Mouse (Mus musculus) hindbrain, embryonic 13.5 days (tissue): ENCODE data around the gene Oip5. TPM values are rescaled to one million over a fixed set of nuclear protein-coding genes. Genes with fewer than 3 reads are reported as not detected.
"Not testable (repeated sequence)": the region's sequence is repeated elsewhere in the genome, so short reads cannot be mapped to it uniquely, and the experiment has no call there.

Experiments used
- ATAC-seq: fragments of 200-750 bp; cut with Nextera tagmentation; 2 replicates; pipeline ENCODE4 v1.8.0; 2017; ENCODE audit warnings: moderate TSS enrichment; ENCODE audit not compliant: low FRiP score
- H3K27ac ChIP-seq: fragments of 300-500 bp; sonication (generic); 2 replicates; pipeline ENCODE4 v1.5.1; 2015; ENCODE audit warnings: inconsistent platforms, mild to moderate bottlenecking, moderate library complexity
- H3K27me3 ChIP-seq: fragments of 300-500 bp; sonication (generic); 2 replicates; pipeline ENCODE4 v1.6.1; 2015; ENCODE audit warnings: mild to moderate bottlenecking, inconsistent platforms
- H3K36me3 ChIP-seq: fragments of 300-500 bp; sonication (generic); 2 replicates; pipeline ENCODE4 v1.6.1; 2015; ENCODE audit warnings: mild to moderate bottlenecking, inconsistent platforms
- H3K4me1 ChIP-seq: fragments of 300-500 bp; sonication (generic); replicated peaks from 2 replicates; pipeline ENCODE4 v1.6.1; 2015; ENCODE audit warnings: inconsistent platforms
- H3K4me2 ChIP-seq: fragments of 300-500 bp; sonication (generic); 2 replicates; pipeline ENCODE4 v1.6.1; 2015; ENCODE audit warnings: inconsistent platforms, mild to moderate bottlenecking, moderate library complexity
- H3K4me3 ChIP-seq: fragments of 300-500 bp; sonication (generic); 2 replicates; pipeline ENCODE4 v1.5.1; 2015; ENCODE audit warnings: mild to moderate bottlenecking, inconsistent platforms
- H3K9ac ChIP-seq: fragments of 300-500 bp; sonication (generic); 2 replicates; pipeline ENCODE4 v1.6.1; 2015; ENCODE audit warnings: mild to moderate bottlenecking, inconsistent platforms
- H3K9me3 ChIP-seq: fragments of 300-500 bp; sonication (generic); 2 replicates; pipeline ENCODE4 v1.6.1; 2016; ENCODE audit warnings: inconsistent platforms
- WGBS: fragments of 180-500 bp; shearing (Covaris S2); methylation state at CpG from one replicate; pipeline ENCODE4 v1.1.7; 2015; 5-methylcytosine and 5-hydroxymethylcytosine counted together
- polyA plus RNA-seq: library from polyadenylated mRNA; unstranded; fragments of >200 nt; fragmentation: Nextera tagmentation; extraction: Ambion mirVana; gene quantifications from 2 replicates; pipeline ENCODE4 v1.2.1, GENCODE M21; 2015

Oip5 gene
- polyA plus RNA-seq = 6.1 and 7.4 TPM in 2 replicates

DNA sequence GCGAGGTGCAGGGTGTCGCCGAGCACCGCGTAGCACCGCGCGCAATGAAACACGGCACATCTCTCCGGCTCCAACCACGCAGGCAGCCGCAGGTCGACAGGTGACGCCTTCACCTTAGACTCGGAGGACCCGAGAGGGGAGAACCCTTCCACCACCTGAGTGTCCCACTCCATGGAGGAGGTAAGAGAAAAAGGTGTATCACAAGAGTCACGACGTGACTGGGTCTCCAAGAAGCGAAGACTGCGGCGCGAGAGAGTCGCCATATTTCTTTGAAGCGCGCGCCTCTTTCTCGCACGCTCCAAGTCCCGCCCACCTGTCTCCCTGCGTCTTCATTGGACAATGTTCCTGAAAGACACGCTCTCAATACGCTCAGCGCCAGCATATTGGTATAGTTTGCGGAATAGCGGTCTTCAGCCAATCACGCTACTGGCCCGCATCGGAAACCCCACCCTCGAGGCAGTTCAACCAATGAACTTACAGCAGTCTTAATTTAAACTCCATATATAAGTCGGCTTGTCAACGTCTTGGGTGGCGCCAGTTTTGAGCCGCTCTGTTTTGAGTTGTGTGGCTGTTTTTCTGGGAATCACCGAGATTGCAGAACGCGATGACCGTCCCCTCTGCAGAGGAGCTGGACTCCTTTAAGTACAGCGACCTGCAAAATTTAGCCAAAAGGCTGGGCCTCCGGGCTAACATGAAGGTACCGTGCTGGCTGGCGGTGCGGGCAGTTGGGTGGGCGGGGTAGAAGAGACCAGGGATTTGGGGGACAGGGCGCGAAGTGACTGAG, at the start of gene Oip5, which contains the start of gene Nusap1:
Gene Oip5, minus strand, starts transcription at position 271 of the 784 bp plus-strand sequence.
Gene Nusap1, plus strand, starts transcription at position 100 of the 784 bp plus-strand sequence.
- H3K4me1 ChIP-seq = peaks cover 31% of the 10 kb centered on the region
- WGBS = under 1% methylated on average over 55 of the region's 55 CpGs
- H3K4me3 ChIP-seq = peak within 1 kb of the TSS; percentile 72
- H3K27ac ChIP-seq = no peak within 1 kb of the TSS
- peak; percentile 100 for ATAC-seq
- no peaks in the 10 kb centered on the region for H3K27me3 ChIP-seq
- H3K36me3 ChIP-seq = no peaks in the 10 kb centered on the region
- peak within 1 kb of the TSS; percentile 97 for H3K4me2 ChIP-seq
- peak within 1 kb of the TSS; percentile 72 for H3K9ac ChIP-seq
- no peaks in the 10 kb centered on the region for H3K9me3 ChIP-seq

DNA sequence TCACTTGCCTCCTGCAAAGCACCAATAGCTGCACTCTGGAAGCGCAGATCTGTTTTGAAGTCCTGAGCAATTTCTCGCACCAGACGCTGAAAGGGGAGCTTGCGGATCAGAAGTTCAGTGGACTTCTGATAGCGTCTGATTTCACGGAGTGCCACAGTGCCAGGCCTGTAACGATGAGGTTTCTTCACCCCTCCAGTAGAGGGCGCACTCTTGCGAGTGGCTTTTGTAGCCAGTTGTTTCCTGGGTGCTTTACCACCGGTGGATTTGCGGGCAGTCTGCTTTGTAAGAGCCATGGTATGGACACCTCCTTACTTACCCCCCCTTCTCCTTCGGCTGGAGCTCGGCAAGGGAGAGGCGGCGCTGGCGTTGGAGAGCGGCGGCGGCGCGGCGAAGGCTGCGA, 47.5 kb upstream of the Oip5 start:
- not testable (repeated sequence) for H3K36me3 ChIP-seq, H3K4me3 ChIP-seq, H3K27ac ChIP-seq, ATAC-seq, H3K9me3 ChIP-seq, H3K27me3 ChIP-seq, H3K4me2 ChIP-seq, H3K4me1 ChIP-seq, H3K9ac ChIP-seq
- WGBS = 74% methylated on average over 23 of the region's 23 CpGs

DNA sequence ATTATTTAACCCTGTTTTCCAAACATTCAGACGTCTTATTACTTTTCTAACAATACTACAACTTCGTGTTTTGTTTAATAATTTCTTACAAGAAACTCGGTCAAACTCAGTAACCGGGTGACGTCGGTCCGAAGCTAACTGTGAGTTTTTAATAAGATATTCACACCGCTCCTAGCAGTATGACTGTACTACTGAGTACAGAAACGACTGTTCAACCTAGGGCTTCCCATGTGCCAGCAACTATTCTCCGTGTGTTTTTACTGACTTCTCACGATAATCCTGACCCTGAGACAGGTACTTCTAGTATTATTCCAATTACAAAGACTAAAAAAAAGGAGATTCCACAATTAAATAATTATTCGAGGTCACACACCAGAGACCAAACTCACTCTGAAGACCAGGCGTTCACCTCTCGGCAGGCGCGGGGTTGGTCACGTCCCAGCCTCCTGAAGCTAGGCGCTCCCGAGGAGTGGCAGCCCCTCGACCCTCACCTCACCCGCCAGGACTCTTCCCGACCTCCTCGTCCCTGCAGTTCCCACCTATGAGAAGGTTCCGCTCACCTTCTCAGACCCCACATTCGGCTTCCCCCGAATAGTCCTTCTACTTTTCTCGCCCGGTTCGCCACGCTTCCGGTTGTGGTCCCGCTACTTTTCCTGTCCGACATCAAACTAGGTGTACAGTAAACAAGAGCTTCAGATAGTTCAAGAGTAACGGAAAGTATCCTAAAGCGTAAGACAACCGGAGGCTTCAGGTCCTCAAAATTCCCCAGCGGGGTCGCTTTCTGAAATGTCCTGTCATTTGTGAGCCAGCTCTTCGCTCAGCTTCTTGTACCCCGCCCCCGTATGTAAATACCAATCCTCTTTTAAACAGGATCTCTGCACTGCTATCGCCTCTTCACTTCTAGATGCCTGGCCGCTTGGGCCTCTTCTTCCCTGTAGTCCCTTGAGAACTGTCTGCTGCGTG, 44.2 kb upstream of the Oip5 start, which contains the start of gene Ndufaf1:
Gene Ndufaf1, minus strand, starts transcription at position 608 of the 963 bp plus-strand sequence.
- Histone ChIP-seq H3K9ac (peak within 1 kb of the TSS; percentile 84), H3K4me3 (peak within 1 kb of the TSS; percentile 81), H3K4me2 (peak within 1 kb of the TSS; percentile 80), H3K36me3 (peaks cover 23% of the 10 kb centered on the region), H3K27ac (peak within 1 kb of the TSS; percentile 35; the same call in 1 of the 2 replicates), H3K27me3 (no peaks in the 10 kb centered on the region), H3K4me1 (peaks cover 8% of the 10 kb centered on the region), H3K9me3 (no peaks in the 10 kb centered on the region)
- peak; percentile 83 for ATAC-seq
- 2% methylated on average over 44 of the region's 44 CpGs for WGBS

DNA sequence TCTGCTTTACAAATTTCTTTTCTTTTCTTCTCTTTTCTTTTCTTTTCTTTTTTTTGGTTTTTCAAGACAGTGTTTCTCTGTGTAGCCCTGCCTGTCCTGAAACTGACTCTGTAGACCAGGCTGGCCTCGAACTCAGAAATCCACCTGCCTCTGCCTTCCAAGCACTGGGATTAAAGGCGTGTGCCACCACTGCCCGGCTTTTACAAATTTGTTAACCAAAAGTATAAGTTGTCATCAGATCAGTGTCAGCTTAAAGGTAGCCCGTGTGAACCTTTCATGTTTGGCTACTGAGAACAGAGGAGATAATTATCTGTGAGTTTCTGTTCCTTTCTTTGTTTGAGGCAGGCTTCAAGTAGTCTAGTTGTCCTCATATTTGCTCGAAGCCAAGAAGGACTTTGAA, 26.0 kb upstream of the Oip5 start:
- 97% methylated on average over 5 of the region's 5 CpGs for WGBS
- Histone ChIP-seq H3K4me3 (no peak overlapping the region), H3K36me3 (peaks cover 44% of the 10 kb centered on the region), H3K27ac (no peak overlapping the region), H3K9me3 (no peaks in the 10 kb centered on the region), H3K27me3 (no peaks in the 10 kb centered on the region), H3K4me1 (no peaks in the 10 kb centered on the region), H3K4me2 (no peak overlapping the region), H3K9ac (no peak overlapping the region)
- ATAC-seq = no peak

DNA sequence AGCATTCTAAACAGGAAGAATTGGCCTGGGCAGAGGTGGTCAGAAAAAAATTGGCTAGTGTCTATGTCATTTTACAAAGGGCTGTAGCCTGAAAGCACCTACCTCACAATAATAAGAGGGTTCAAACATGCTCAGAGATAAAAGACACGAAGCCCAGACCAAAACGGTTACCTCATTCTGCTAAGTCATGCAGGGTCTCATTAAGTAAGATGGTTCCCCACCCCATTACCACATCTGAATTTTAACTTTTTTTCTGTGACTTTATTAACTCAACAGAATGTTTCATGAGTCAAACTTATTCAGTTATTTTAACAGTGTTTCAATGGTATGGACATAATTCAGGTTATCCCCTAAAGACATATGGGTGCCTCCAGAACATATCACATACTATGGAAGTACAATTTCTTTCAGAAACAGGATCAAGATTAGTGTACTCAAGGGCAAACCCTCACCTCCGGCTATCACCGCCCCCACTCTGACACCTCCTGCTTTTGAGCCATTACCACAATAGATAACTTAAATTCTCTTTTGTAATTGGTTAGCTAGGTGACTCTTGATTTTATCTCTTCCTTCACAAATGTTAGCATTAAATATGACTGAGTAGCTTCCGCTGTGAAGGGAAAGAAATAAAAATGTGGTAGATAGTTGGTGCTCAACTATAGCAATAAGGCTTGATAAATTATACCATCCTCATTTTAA, 23.1 kb upstream of the Oip5 start:
- no peak overlapping the region for H3K4me2 ChIP-seq
- H3K9ac ChIP-seq = no peak overlapping the region
- H3K4me3 ChIP-seq = no peak overlapping the region
- H3K36me3 ChIP-seq = peaks cover 35% of the 10 kb centered on the region
- H3K4me1 ChIP-seq = no peaks in the 10 kb centered on the region
- ATAC-seq = no peak
- no peaks in the 10 kb centered on the region for H3K9me3 ChIP-seq
- no peaks in the 10 kb centered on the region for H3K27me3 ChIP-seq
- no peak overlapping the region for H3K27ac ChIP-seq
- WGBS = 96% methylated on average over 5 of the region's 5 CpGs

DNA sequence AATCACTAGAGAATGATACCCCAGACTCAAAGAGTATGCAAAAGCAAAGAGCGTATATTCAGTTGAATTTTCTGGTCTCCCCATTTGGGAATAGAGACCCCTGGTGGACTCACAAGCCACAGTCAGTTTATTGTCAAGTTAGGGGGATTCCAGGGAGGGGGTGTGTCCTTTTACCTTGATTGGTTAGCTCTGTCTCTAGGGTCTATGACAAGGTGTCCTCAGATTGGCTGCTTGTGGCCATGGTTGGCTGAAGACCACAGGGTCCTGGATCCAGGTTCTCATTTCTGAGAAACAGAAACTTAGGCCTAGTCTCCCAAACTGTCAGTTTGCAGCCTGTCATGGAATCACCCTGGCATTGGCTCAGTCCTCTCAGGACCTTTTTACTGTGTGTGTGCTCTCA, 18.5 kb upstream of the Oip5 start:
- Histone ChIP-seq H3K4me1 (no peaks in the 10 kb centered on the region), H3K27ac (no peak overlapping the region), H3K4me3 (no peak overlapping the region), H3K27me3 (no peaks in the 10 kb centered on the region), H3K4me2 (no peak overlapping the region), H3K9me3 (no peaks in the 10 kb centered on the region), H3K9ac (no peak overlapping the region), H3K36me3 (peaks cover 24% of the 10 kb centered on the region)
- ATAC-seq = no peak
- WGBS = 83% methylated on average over 1 of the region's 1 CpGs

DNA sequence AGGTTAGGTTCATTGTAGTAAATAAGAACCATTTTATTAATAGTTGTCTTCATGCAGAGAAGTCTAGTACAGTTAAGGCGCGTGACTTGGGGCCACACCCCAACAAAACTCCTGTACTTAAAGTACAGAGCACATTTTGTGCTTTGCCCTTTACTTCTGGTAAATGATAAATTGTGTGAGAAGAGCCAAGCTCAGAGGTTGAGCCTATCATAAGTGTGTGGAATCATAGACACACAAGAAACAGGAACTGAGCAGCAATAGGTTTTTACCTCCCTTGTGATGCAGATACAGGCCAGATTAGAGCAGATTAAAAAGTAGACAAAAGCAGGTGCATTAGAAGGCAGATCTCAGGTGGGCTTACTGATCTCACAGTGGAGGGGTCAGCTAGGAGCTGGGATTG, 3.0 kb upstream of the Oip5 start:
- H3K36me3 ChIP-seq = no peaks in the 10 kb centered on the region
- no peak overlapping the region for H3K4me2 ChIP-seq
- no peak overlapping the region for H3K27ac ChIP-seq
- 100% methylated on average over 2 of the region's 2 CpGs for WGBS
- no peaks in the 10 kb centered on the region for H3K27me3 ChIP-seq
- H3K9me3 ChIP-seq = no peaks in the 10 kb centered on the region
- ATAC-seq = no peak
- peaks cover 31% of the 10 kb centered on the region for H3K4me1 ChIP-seq
- H3K4me3 ChIP-seq = no peak overlapping the region
- H3K9ac ChIP-seq = no peak overlapping the region

DNA sequence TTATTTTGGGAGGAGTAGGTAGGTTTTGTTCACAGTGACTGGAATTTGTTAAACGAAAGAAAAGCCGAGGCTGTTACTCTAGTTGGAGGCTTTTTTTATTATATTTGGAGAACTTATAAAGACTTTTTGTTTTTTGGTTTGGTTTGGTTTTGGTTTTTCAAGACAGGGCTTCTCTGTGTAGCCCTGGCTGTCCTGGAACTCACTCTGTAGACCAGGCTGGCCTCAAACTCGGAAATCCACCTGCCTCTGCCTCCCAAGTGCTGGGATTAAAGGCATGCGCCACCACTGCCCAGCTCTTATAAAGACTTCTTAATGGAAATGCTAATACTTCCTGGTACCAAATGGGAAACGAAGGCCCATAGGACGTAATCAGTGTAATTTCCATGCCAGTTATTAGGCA, 733 bp upstream of the Oip5 start:
- not testable (repeated sequence) for ATAC-seq, H3K9me3 ChIP-seq, H3K36me3 ChIP-seq, H3K27ac ChIP-seq, H3K27me3 ChIP-seq
- H3K4me2 ChIP-seq = peak overlapping the region; percentile 97
- H3K9ac ChIP-seq = peak overlapping the region; percentile 55; the same call in 1 of the 2 replicates
- peaks cover 31% of the 10 kb centered on the region for H3K4me1 ChIP-seq
- H3K4me3 ChIP-seq = peak overlapping the region; percentile 72
- 15% methylated on average over 6 of the region's 6 CpGs for WGBS

DNA sequence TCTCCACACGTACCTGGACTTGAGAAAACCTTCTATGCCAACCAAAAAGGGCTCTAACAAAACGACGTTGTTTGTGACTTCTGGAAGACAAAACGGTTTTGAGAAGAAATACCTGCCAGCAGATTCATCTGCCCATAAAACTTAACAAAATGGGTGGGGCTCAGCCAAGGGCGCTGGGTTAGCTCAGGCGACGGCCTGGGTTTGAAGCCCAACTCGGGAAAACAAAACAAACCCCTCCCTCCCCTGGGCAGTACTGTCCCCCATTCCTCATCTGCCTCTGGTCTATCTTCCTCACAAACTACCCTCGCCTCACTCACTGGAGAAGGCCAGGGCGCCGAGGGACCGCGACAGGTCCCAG, 449 bp downstream of the Oip5 start:
- peak overlapping the region; percentile 72 for H3K4me3 ChIP-seq
- ATAC-seq = no peak
- no peaks in the 10 kb centered on the region for H3K9me3 ChIP-seq
- H3K4me1 ChIP-seq = peaks cover 31% of the 10 kb centered on the region
- H3K27ac ChIP-seq = no peak overlapping the region
- peak overlapping the region; percentile 72 for H3K9ac ChIP-seq
- peak overlapping the region; percentile 97 for H3K4me2 ChIP-seq
- H3K36me3 ChIP-seq = no peaks in the 10 kb centered on the region
- under 1% methylated on average over 13 of the region's 13 CpGs for WGBS
- no peaks in the 10 kb centered on the region for H3K27me3 ChIP-seq

DNA sequence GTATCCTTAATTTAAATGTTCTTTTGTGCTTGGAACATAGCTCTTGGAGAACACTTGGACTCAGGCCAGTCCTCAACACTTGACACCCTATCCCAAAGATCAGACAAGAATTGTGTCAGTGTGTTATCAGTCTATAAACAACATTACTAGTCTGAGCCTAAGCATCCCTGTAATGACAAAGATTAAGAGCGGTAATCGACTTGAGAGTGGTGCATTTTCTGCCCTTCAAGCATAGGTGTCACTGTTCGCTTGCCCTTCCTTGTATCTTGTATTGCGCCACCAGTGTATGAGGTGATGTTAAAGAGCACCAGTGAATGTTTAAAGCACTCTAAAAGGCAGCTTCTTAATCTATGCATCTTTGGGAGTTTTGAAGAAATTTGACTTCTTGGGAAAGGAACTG, 11.2 kb downstream of the Oip5 start:
- no peaks in the 10 kb centered on the region for H3K27me3 ChIP-seq
- no peak overlapping the region for H3K9ac ChIP-seq
- no peak overlapping the region for H3K27ac ChIP-seq
- peaks cover 5% of the 10 kb centered on the region; the same call in 1 of the 2 replicates for H3K4me1 ChIP-seq
- no peaks in the 10 kb centered on the region for H3K9me3 ChIP-seq
- H3K4me2 ChIP-seq = no peak overlapping the region
- 97% methylated on average over 4 of the region's 4 CpGs for WGBS
- H3K36me3 ChIP-seq = peaks cover 38% of the 10 kb centered on the region
- no peak overlapping the region for H3K4me3 ChIP-seq
- no peak for ATAC-seq

DNA sequence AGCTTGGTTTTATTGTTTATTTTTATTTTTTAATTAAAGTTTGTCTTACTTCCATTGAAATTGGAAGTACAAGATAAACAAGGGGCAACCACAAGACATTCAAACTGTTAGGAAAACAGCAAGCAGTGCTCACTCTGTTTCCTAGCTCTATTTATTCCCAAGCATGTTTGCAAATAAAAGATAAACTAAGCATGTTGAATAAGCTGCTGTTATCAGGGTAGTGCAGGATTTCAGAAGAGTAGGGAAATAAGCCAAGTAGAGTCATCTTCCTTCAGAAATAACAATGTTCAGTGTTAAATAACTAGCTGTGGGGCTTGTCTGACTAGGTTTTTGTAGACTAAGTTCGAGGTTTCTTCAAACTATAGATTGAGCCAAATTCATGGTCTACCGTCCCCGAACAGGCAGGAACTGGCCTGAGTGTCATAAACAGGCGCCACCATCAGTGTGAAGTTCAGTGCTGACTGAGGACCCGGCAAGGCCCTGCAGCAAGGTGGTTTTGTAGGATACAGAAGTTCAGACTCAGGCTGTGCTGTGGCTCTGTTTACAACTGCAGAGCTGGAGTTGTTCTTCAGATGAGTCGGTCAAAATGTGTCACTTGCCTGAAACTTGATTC, 12.8 kb downstream of the Oip5 start:
- H3K4me2 ChIP-seq = no peak overlapping the region
- no peak for ATAC-seq
- H3K4me1 ChIP-seq = peaks cover 16% of the 10 kb centered on the region
- H3K9ac ChIP-seq = no peak overlapping the region
- H3K27me3 ChIP-seq = no peaks in the 10 kb centered on the region
- no peak overlapping the region for H3K27ac ChIP-seq
- peaks cover 41% of the 10 kb centered on the region for H3K36me3 ChIP-seq
- no peaks in the 10 kb centered on the region for H3K9me3 ChIP-seq
- WGBS = 94% methylated on average over 6 of the region's 6 CpGs
- no peak overlapping the region for H3K4me3 ChIP-seq
